Mouse (Mus musculus): ENCODE results near the gene Grhpr.

DNA sequence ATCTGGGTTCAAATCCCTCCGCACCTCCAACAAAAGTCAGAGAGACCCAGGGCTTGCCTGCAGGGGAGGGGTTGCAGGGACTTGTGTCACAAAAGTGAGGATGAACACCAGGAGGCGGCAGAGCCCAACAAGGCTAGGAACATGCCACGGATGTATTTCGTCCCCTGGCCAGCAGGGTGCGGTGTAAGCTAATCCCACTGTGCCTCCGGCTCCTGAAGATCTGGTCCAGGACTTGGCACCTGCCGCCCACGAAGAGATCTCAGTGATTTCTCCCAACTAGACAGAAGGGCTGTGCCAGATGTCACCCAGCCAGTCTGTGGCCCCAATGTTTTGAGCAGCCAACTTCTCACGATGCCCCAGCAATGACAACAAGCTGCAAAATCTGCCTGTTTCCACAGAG, 7.7 kb upstream of the Grhpr start:
- TF ChIP-seq POLR2A (IDR thresholded peaks at IDR 0.05; ENCODE audit: insufficient read length, low read depth) = no peak
- no peak for TF ChIP-seq E2F4 (IDR thresholded peaks at IDR 0.05; ENCODE audit: insufficient read depth)
